Mouse (Mus musculus) spleen, postnatal 4 days (tissue): ENCODE data around the gene Rnf220.

Experiments used
- DNase-seq, 2 experiments: peaks; one replicate each; pipeline ENCODE4 v3.0.0; 2022; ENCODE audit warnings: low spot score in 2 of 2

Gene Rnf220

GRCm38 (mm10) chr4:117496482-117497165 lies at the start of gene Rnf220:
Gene Rnf220 (minus strand): TSS chr4:117497052.
- peak; percentile 15 to 74 for DNase-seq

- no peak for DNase-seq
These were observed 49.8 kb upstream of the Rnf220 start for GRCm38 (mm10) chr4:117546616-117547015.

GRCm38 (mm10) chr4:117545448-117545847 lies 48.6 kb upstream of the Rnf220 start:
- DNase-seq, result no peak

GRCm38 (mm10) chr4:117540571-117540970 lies 43.7 kb upstream of the Rnf220 start:
- no peak for DNase-seq

GRCm38 (mm10) chr4:117539329-117539980 lies 42.6 kb upstream of the Rnf220 start:
- no peak for DNase-seq

GRCm38 (mm10) chr4:117537002-117537401 lies 40.1 kb upstream of the Rnf220 start:
- no peak for DNase-seq

- DNase-seq, result no peak
These were observed 38.8 kb upstream of the Rnf220 start for GRCm38 (mm10) chr4:117535496-117536200.

GRCm38 (mm10) chr4:117529843-117530242 lies 33.0 kb upstream of the Rnf220 start:
- DNase-seq, result no peak

GRCm38 (mm10) chr4:117527952-117528351 lies 31.1 kb upstream of the Rnf220 start:
- peak; percentile 58 to 79 for DNase-seq

- DNase-seq, result no peak
These were observed 30.5 kb upstream of the Rnf220 start for GRCm38 (mm10) chr4:117527116-117527899.

- DNase-seq, result no peak
These were observed 29.1 kb upstream of the Rnf220 start for GRCm38 (mm10) chr4:117525990-117526389.

GRCm38 (mm10) chr4:117521350-117521749 lies 24.5 kb upstream of the Rnf220 start:
- DNase-seq, result no peak

GRCm38 (mm10) chr4:117518246-117518645 lies 21.4 kb upstream of the Rnf220 start:
- no peak for DNase-seq

- peak in 1 of 2 experiments; percentile 52 for DNase-seq
These were observed 2.2 kb upstream of the Rnf220 start for GRCm38 (mm10) chr4:117499043-117499442.

- DNase-seq, result peak in 1 of 2 experiments; percentile 73
These were observed 917 bp downstream of the Rnf220 start for GRCm38 (mm10) chr4:117495869-117496401.

GRCm38 (mm10) chr4:117494911-117495501 lies 1.8 kb downstream of the Rnf220 start:
- DNase-seq, result peak; percentile 25 to 76

- peak; percentile 33 to 80 for DNase-seq
These were observed 2.7 kb downstream of the Rnf220 start for GRCm38 (mm10) chr4:117493905-117494851.

GRCm38 (mm10) chr4:117493161-117493568 lies 3.7 kb downstream of the Rnf220 start:
- DNase-seq, result peak; percentile 13 to 73

GRCm38 (mm10) chr4:117491840-117492239 lies 5.0 kb downstream of the Rnf220 start:
- no peak for DNase-seq

- no peak for DNase-seq
These were observed 6.9 kb downstream of the Rnf220 start for GRCm38 (mm10) chr4:117489975-117490374.
